ENCODE assay signal across 8 mouse cellular contexts in the genomic region with DNA sequence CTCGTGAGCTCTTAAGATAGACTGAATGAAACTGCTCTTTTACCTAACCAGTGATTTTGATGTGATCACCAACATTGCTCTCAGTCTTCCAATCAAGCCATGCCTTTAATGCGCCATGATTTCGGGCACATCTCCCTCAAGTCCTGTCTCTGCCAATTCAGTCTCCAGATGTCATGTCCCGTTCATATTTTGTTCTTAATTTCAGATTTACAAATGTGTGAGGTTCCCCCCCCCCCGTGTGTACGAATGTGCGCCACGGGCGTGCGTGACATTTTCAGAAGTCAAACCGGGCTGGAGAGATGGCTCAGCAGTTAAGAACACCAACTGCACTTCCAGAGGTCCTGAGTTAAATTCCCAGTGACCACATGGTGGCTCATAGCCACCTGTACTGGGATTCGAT. TPM values are rescaled to one million over a fixed set of nuclear protein-coding genes. Genes with fewer than 3 reads are reported as not detected.
DNase-seq lines count a peak whose midpoint lies in the region; ATAC-seq and TF ChIP-seq lines count a peak whose summit lies in the region.

No protein-coding gene starts in this region.

- intact Hi-C loops in heart, postnatal 36 days (cut with DNase I): loop anchor here (5.0 kb wide), 3 partner anchors 191 to 331 kb away; partner anchors contain the start of genes Apobec3, Cbx6 and Npcd

- H3K4me3 ChIP-seq in heart, embryonic 11.5 days (ENCODE audit: low read depth, low read length): peak overlapping the region; percentile 85
- peak overlapping the region; percentile 97 for H3K4me3 ChIP-seq in E14TG2a.4 (replicated peaks; ENCODE audit: low read length)

- H3K4me1 ChIP-seq in heart, embryonic 11.5 days (ENCODE audit: control insufficient read depth, insufficient read depth, low read length): peaks cover 22% of the 10 kb centered on the region
- H3K4me1 ChIP-seq in E14TG2a.4 (replicated peaks; ENCODE audit: low read depth, low read length): peaks cover 22% of the 10 kb centered on the region; the same call in 1 of the 2 replicates

- peak overlapping the region; percentile 88 for H3K4me2 ChIP-seq in heart, embryonic 11.5 days

- TF ChIP-seq CTCF in E14TG2a.4 (conservative IDR thresholded peaks at IDR 0.05; ENCODE audit: low read length): no peak

- WGBS in heart, embryonic 11.5 days (ENCODE audit: insufficient replicate concordance): 2% methylated on average over 12 of the region's 12 CpGs

- H3K36me3 ChIP-seq in heart, embryonic 11.5 days (ENCODE audit: control insufficient read depth, insufficient read depth, low read length): peaks cover 30% of the 10 kb centered on the region
- H3K36me3 ChIP-seq in E14TG2a.4 (ENCODE audit: insufficient read depth, low read length): peaks cover 43% of the 10 kb centered on the region

- no peak for DNase-seq in heart, postnatal 36 days
- DNase-seq in natural killer cell, adult 2 months (ENCODE audit: low spot score in 2 of 2): no peak
- no peak for DNase-seq in layer of hippocampus, adult 9-10 months (ENCODE audit: low spot score)
- DNase-seq in urinary bladder, postnatal 36 days (ENCODE audit: low spot score in 2 of 2): no peak

- H3K9me3 ChIP-seq in heart, embryonic 11.5 days (replicated peaks; ENCODE audit: control insufficient read depth, low read length): no peaks in the 10 kb centered on the region
- H3K9me3 ChIP-seq in E14TG2a.4 (ENCODE audit: low read length): peaks cover 4% of the 10 kb centered on the region

- H3K27me3 ChIP-seq in heart, embryonic 11.5 days (ENCODE audit: control insufficient read depth, insufficient read depth, low read length): no peaks in the 10 kb centered on the region
- no peaks in the 10 kb centered on the region for H3K27me3 ChIP-seq in E14TG2a.4 (ENCODE audit: insufficient read depth, low read length)

- peak; percentile 2; the same call in 1 of the 2 replicates for ATAC-seq in heart, embryonic 11.5 days (replicated peaks; ENCODE audit: insufficient number of reproducible peaks, low FRiP score, low TSS enrichment)
- peak; percentile 10 for ATAC-seq in granulocyte monocyte progenitor cell, adult 5-6 weeks (replicated peaks; ENCODE audit: poor library complexity, severe bottlenecking)
- ATAC-seq in megakaryocyte, adult 5-6 weeks (ENCODE audit: poor library complexity, severe bottlenecking): peak; percentile 23

- peak overlapping the region; percentile 76 for H3K9ac ChIP-seq in heart, embryonic 11.5 days (ENCODE audit: low read depth, low read length)

- H3K27ac ChIP-seq in heart, embryonic 11.5 days (ENCODE audit: low read depth, low read length): peak overlapping the region; percentile 83

RNA-seq across cellular contexts. Expression of gene Syngr1, which starts 7.4 kb away (rescaled TPM):
- 15.2 and 20.7 TPM in 2 replicates for polyA plus RNA-seq in heart, embryonic 11.5 days (2014; fragmentation: Nextera tagmentation; extraction: Ambion mirVana)
- 10 to 100 TPM; 81.8 to 90.5 TPM for total RNA-seq in heart, postnatal 36 days (2021)
- 1.5 and 1.6 TPM in 2 replicates for total RNA-seq in granulocyte monocyte progenitor cell, adult 5-6 weeks (2014; fragmentation: Nextera tagmentation)
- total RNA-seq in granulocyte monocyte progenitor cell, adult 5-6 weeks (2017): 1.6 and 4.0 TPM in 2 replicates
- 3.2 and 3.9 TPM in 2 replicates for total RNA-seq in megakaryocyte, adult 5-6 weeks (2015)
- total RNA-seq in megakaryocyte, adult 5-6 weeks (2017): 0.08 and 0.22 TPM in 2 replicates

RNA-seq across cellular contexts. Expression of gene Rpl3, which starts 7.9 kb away (rescaled TPM):
- polyA plus RNA-seq in heart, embryonic 11.5 days (2014; fragmentation: Nextera tagmentation; extraction: Ambion mirVana): 861 and 879 TPM in 2 replicates
- total RNA-seq in heart, postnatal 36 days (2021): 100 to 1,000 TPM; 163 to 164 TPM
- total RNA-seq in granulocyte monocyte progenitor cell, adult 5-6 weeks (2014; fragmentation: Nextera tagmentation): 2,307 and 2,508 TPM in 2 replicates
- 3,100 and 3,113 TPM in 2 replicates for total RNA-seq in granulocyte monocyte progenitor cell, adult 5-6 weeks (2017)
- total RNA-seq in megakaryocyte, adult 5-6 weeks (2015): 965 and 1,027 TPM in 2 replicates
- 1,404 and 1,498 TPM in 2 replicates for total RNA-seq in megakaryocyte, adult 5-6 weeks (2017)

RNA-seq across cellular contexts. Expression of gene Tab1, which starts 49.2 kb away (rescaled TPM):
- 18.8 and 25.1 TPM in 2 replicates for polyA plus RNA-seq in heart, embryonic 11.5 days (2014; fragmentation: Nextera tagmentation; extraction: Ambion mirVana)
- 10 to 100 TPM; 23.4 to 23.8 TPM for total RNA-seq in heart, postnatal 36 days (2021)
- 15.0 and 22.3 TPM in 2 replicates for total RNA-seq in granulocyte monocyte progenitor cell, adult 5-6 weeks (2014; fragmentation: Nextera tagmentation)
- 13.0 and 21.3 TPM in 2 replicates for total RNA-seq in granulocyte monocyte progenitor cell, adult 5-6 weeks (2017)
- 3.8 and 6.9 TPM in 2 replicates for total RNA-seq in megakaryocyte, adult 5-6 weeks (2015)
- total RNA-seq in megakaryocyte, adult 5-6 weeks (2017): 13.5 and 14.5 TPM in 2 replicates

Comparison
In these comparisons a context has a peak if more than half of its experiments do, and no peak if none do; other contexts are left out.
1. RNA of gene Syngr1, which starts 7.4 kb away (total RNA-seq): 81.8 to 90.5 TPM in heart, postnatal 36 days; 1.5 to 4.0 TPM in granulocyte monocyte progenitor cell, adult 5-6 weeks and 0.08 to 3.9 TPM in megakaryocyte, adult 5-6 weeks; every median in the first group is over 10 times any median in the second.
2. RNA of gene Rpl3, which starts 7.9 kb away (total RNA-seq): 2,307 to 3,113 TPM in granulocyte monocyte progenitor cell, adult 5-6 weeks and 965 to 1,498 TPM in megakaryocyte, adult 5-6 weeks; 163 to 164 TPM in heart, postnatal 36 days; every median in the first group is over 4 times any median in the second.
3. Peak in every context shown above with its lines, with median percentiles within 50 percentile points of each other: ATAC-seq.